Mouse (Mus musculus) kidney, embryonic 14.5 days (tissue): ENCODE measurements around the gene Neurl1b. TPM values are rescaled to one million over a fixed set of nuclear protein-coding genes. Genes with fewer than 3 reads are reported as not detected.

Experiments
- ATAC-seq: fragments of 200-750 bp; cut with Nextera tagmentation; 2 replicates; pipeline ENCODE4 v1.8.0; 2017; ENCODE audit warnings: moderate number of reproducible peaks, mild to moderate bottlenecking, moderate TSS enrichment, moderate library complexity; ENCODE audit not compliant: low FRiP score, low TSS enrichment
- H3K27ac ChIP-seq: fragments of 300-500 bp; sonication (generic); 2 replicates; pipeline ENCODE4 v1.5.1; 2014; ENCODE audit warnings: low read depth, mild to moderate bottlenecking, low read length, moderate library complexity, mixed read lengths
- H3K27me3 ChIP-seq: fragments of 300-500 bp; sonication (generic); 2 replicates; pipeline ENCODE4 v1.6.1; 2014; ENCODE audit warnings: mild to moderate bottlenecking, low read length; ENCODE audit not compliant: control insufficient read depth, insufficient read depth
- H3K36me3 ChIP-seq: fragments of 300-500 bp; sonication (generic); 2 replicates; pipeline ENCODE4 v1.6.1; 2014; ENCODE audit warnings: low read length, mixed read lengths; ENCODE audit not compliant: control insufficient read depth, insufficient read depth
- H3K4me1 ChIP-seq: fragments of 300-500 bp; sonication (generic); 2 replicates; pipeline ENCODE4 v1.6.1; 2014; ENCODE audit warnings: low read length, mixed read lengths; ENCODE audit not compliant: control insufficient read depth, insufficient read depth
- H3K4me2 ChIP-seq: fragments of 300-500 bp; sonication (generic); replicated peaks from 2 replicates; pipeline ENCODE4 v1.6.1; 2014; ENCODE audit warnings: low read depth, mild to moderate bottlenecking, low read length
- H3K4me3 ChIP-seq: fragments of 300-500 bp; sonication (generic); 2 replicates; pipeline ENCODE4 v1.5.1; 2014; ENCODE audit warnings: mild to moderate bottlenecking, low read length
- H3K9ac ChIP-seq: fragments of 300-500 bp; sonication (generic); 2 replicates; pipeline ENCODE4 v1.6.1; 2014; ENCODE audit warnings: low read depth, mild to moderate bottlenecking, low read length, moderate library complexity
- H3K9me3 ChIP-seq: fragments of 300-500 bp; sonication (generic); 2 replicates; pipeline ENCODE4 v1.6.1; 2016; ENCODE audit warnings: low read length; ENCODE audit not compliant: control insufficient read depth
- WGBS: fragments of 180-500 bp; shearing (Covaris S2); extraction: QIAGEN DNeasy Blood & Tissue Kit; methylation state at CpG from one replicate; pipeline ENCODE4 v1.1.7; 2014; 5-methylcytosine and 5-hydroxymethylcytosine counted together
- polyA plus RNA-seq: library from polyadenylated mRNA; unstranded; fragments of >200 nt; fragmentation: Nextera tagmentation; extraction: Ambion mirVana; gene quantifications from 2 replicates; pipeline ENCODE4 v1.2.1, GENCODE M21; 2014

Gene Neurl1b
- polyA plus RNA-seq, 1 experiment from 2014 or later = 1.6 TPM

DNA sequence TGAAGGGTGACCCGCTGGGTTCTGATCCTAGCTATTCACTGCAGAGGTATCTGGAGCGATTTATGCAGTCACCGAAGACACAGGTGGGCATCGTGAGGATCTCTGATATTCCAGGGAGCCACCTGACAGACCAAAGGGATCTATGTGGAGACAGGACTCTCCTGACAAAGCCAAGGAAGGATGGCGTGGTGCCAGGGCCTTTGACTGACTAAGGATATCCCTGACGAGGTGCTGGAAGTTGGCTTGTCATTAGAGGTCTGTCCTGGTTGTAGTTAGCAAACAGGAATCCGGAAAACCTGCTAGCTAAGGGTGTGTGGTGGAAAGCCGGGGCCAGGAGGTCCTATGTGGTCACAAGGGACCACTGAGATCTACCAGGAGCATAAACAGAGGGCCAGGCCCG, 25.4 kb upstream of the Neurl1b start:
- 82% methylated on average over 9 of the region's 9 CpGs for WGBS

DNA sequence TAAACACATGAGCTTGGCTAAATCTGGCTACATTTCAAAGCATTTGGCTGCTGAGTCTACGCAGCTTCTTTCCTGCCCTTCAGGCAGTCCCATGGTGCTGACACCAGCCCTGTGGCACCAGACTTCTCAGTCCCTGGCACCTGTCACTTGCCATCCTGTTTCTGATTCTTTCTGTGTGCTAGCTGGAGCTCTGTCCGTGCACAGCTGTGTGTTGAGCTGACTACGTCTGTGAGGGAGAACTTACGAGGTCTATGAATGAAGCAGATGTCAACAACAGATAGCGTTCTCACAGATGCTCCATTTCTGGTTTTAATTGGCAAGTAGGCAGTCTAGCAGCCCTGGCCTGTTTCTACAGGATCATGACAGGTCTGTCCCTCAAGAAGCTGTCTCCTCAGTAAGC, 24.0 kb upstream of the Neurl1b start:
- no peaks in the 10 kb centered on the region for H3K4me1 ChIP-seq
- no peak overlapping the region for H3K4me2 ChIP-seq
- no peak overlapping the region for H3K9ac ChIP-seq
- no peak for ATAC-seq
- H3K4me3 ChIP-seq = no peak overlapping the region
- H3K27ac ChIP-seq = no peak overlapping the region
- 79% methylated on average over 5 of the region's 5 CpGs for WGBS
- H3K9me3 ChIP-seq = no peaks in the 10 kb centered on the region
- H3K36me3 ChIP-seq = no peaks in the 10 kb centered on the region
- H3K27me3 ChIP-seq = no peaks in the 10 kb centered on the region

More for the DNA sequence above, 25.4 kb upstream of the Neurl1b start:
- no peak for ATAC-seq
- H3K4me1 ChIP-seq = no peaks in the 10 kb centered on the region
- no peaks in the 10 kb centered on the region for H3K36me3 ChIP-seq
- H3K4me3 ChIP-seq = no peak overlapping the region
- H3K9ac ChIP-seq = no peak overlapping the region
- H3K27me3 ChIP-seq = no peaks in the 10 kb centered on the region
- no peak overlapping the region for H3K27ac ChIP-seq
- H3K4me2 ChIP-seq = no peak overlapping the region
- no peaks in the 10 kb centered on the region for H3K9me3 ChIP-seq

DNA sequence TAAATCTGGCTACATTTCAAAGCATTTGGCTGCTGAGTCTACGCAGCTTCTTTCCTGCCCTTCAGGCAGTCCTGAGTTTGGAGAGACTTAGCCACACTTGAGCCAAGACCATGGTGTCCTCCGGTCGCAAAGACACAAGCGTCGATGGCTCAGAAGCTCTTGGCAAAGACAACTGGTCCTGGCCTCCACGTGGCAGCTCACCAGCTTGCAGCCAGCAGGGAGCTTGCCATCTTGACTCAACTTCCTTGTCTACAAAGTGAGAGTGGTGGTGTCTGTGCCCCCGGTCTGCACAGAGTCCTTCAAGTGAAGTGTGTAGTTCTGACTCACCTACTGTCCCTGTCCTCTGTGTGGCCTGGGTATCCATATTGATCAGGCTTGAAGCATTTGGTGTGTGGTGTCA, 22.3 kb upstream of the Neurl1b start:
- Histone ChIP-seq H3K27me3 (no peaks in the 10 kb centered on the region), H3K27ac (no peak overlapping the region), H3K4me2 (no peak overlapping the region), H3K4me3 (no peak overlapping the region), H3K9me3 (no peaks in the 10 kb centered on the region), H3K9ac (no peak overlapping the region), H3K36me3 (no peaks in the 10 kb centered on the region), H3K4me1 (peaks cover 8% of the 10 kb centered on the region; the same call in 1 of the 2 replicates)
- ATAC-seq = no peak
- WGBS = 89% methylated on average over 7 of the region's 7 CpGs

DNA sequence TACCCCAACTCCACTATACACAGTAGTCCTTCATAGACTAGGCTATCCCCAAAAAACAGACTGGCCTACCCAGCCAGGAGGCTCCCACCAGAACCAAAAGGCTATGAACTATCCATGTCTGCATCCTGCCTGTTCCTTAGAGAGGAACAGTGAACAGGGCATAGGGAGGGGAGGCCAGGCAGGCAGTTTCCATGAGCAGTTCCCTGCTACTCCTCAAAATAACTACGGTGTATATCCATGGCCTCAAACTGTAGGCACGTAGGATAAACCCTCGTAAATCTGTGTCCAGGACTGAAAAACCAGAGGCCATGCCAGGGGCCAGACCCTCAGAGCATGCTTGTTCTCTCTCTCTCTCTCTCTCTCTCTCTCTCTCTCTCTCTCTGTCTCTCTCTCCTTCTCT, 17.9 kb upstream of the Neurl1b start:
- ATAC-seq = no peak
- H3K36me3 ChIP-seq = no peaks in the 10 kb centered on the region
- no peaks in the 10 kb centered on the region for H3K9me3 ChIP-seq
- no peak overlapping the region for H3K4me2 ChIP-seq
- H3K27ac ChIP-seq = peak overlapping the region; percentile 51; the same call in 1 of the 2 replicates
- 22% methylated on average over 3 of the region's 3 CpGs for WGBS
- H3K4me3 ChIP-seq = no peak overlapping the region
- H3K27me3 ChIP-seq = no peaks in the 10 kb centered on the region
- H3K4me1 ChIP-seq = peaks cover 14% of the 10 kb centered on the region
- H3K9ac ChIP-seq = 0 out of 2 replicates have a peak overlapping the region, but pooled peaks have one; percentile 8

- Histone ChIP-seq H3K9ac (no peak overlapping the region), H3K27me3 (no peaks in the 10 kb centered on the region), H3K4me1 (peaks cover 14% of the 10 kb centered on the region), H3K4me3 (no peak overlapping the region), H3K27ac (peak overlapping the region; percentile 51; the same call in 1 of the 2 replicates), H3K4me2 (no peak overlapping the region), H3K36me3 (no peaks in the 10 kb centered on the region), H3K9me3 (no peaks in the 10 kb centered on the region)
- WGBS = 10% methylated on average over 6 of the region's 6 CpGs
- peak; percentile 84 for ATAC-seq
These were observed 17.3 kb upstream of the Neurl1b start for GRCm38 (mm10) chr17:26397339-26397738.

DNA sequence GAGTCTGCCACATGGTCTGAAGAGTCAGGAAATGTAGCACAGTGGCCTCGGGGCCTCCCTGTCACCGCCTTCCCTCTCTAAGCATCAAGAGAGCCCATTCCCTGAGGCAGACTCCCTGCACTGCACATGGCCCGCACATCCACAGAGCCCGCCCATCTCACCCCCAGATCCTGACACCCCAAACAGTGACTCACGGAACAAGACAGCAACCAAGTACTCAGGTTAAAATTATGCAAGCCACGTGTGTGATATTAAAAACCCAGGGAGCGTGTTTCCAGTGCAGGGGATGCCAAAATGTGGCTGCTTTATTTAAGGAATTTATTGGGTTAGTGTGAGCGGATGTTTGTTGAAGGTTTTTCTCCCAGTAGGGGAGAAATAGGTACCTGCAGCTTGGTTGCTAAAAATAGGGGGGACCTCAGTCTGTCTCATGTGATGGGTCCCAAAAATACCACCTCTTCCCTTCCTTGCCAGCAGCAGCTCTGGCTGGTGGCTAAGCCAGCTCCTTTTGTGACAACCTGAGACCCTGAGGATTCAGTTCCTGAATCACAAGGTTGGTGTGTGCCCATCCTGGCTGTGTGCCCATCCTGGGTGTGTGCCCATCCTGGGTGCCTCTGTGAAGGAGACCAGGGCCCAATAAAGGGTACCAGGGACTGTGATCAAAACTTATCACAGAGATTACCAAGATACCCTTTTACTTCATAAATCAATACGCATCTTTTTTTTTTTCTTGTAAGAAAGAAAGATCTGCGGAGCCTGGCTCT, 9.1 kb upstream of the Neurl1b start:
- Histone ChIP-seq H3K9me3 (no peaks in the 10 kb centered on the region), H3K4me1 (no peaks in the 10 kb centered on the region), H3K27me3 (no peaks in the 10 kb centered on the region), H3K9ac (no peak overlapping the region), H3K4me3 (no peak overlapping the region), H3K4me2 (no peak overlapping the region), H3K36me3 (no peaks in the 10 kb centered on the region), H3K27ac (no peak overlapping the region)
- no peak for ATAC-seq
- 73% methylated on average over 10 of the region's 10 CpGs for WGBS

DNA sequence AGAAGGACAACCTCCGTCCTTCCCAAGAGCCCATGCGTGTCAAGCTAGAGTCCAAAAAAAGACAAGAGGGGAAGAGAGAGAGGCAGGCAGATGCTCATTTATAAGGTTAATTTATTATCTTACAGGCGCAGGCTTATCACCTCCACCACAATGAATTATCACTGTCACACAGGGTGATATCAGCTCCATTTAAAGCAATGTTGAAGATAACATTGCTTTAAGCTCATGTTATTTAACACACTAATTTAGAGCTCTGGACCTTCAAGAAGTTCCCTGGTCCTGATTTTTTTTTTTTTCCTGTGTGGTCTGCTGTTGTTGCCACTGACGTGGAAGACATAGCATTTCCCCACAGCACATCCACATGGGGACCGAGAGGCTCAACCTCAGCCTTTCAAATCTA, 1.7 kb upstream of the Neurl1b start:
- WGBS = 76% methylated on average over 5 of the region's 5 CpGs
- no peak overlapping the region for H3K4me2 ChIP-seq

DNA sequence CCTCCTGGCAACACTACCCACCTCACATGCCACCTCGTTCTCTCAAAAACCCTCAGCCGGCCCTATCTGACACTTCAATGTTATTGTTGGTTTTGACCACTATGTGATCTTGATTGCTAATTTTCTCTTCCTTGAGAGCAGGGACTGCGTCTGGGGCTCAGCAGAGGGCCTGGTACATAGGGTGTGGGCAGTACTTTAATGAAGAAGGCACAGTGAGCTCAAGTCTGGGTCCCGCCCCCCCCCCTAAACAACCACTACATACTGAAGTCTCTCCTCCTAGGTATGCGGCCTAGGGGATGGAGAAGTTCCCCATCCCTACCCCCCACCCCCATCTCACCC, 476 bp upstream of the Neurl1b start:
- 6% methylated on average over 5 of the region's 5 CpGs for WGBS
- Histone ChIP-seq H3K4me1 (peaks cover 8% of the 10 kb centered on the region; the same call in 1 of the 2 replicates), H3K27me3 (peaks cover 8% of the 10 kb centered on the region), H3K4me2 (peak overlapping the region; percentile 88), H3K4me3 (peak overlapping the region; percentile 80), H3K9me3 (no peaks in the 10 kb centered on the region), H3K36me3 (no peaks in the 10 kb centered on the region), H3K9ac (peak overlapping the region; percentile 82; the same call in 1 of the 2 replicates), H3K27ac (no peak overlapping the region)
- ATAC-seq = 0 out of 2 replicates have a peak, but pooled peaks have one; percentile 11

More for the DNA sequence above, 1.7 kb upstream of the Neurl1b start:
- Histone ChIP-seq H3K4me1 (peaks cover 8% of the 10 kb centered on the region; the same call in 1 of the 2 replicates), H3K27me3 (peaks cover 8% of the 10 kb centered on the region), H3K27ac (no peak overlapping the region), H3K36me3 (no peaks in the 10 kb centered on the region), H3K9ac (no peak overlapping the region), H3K4me3 (no peak overlapping the region), H3K9me3 (no peaks in the 10 kb centered on the region)
- ATAC-seq = no peak

GRCm38 (mm10) chr17:26415355-26415865, 781 bp downstream of the Neurl1b start:
- no peak for ATAC-seq
- no peak overlapping the region for H3K27ac ChIP-seq

More at GRCm38 (mm10) chr17:26415355-26415865, 781 bp downstream of the Neurl1b start:
- Histone ChIP-seq H3K27me3 (peaks cover 8% of the 10 kb centered on the region), H3K4me3 (peak overlapping the region; percentile 80), H3K4me1 (peaks cover 8% of the 10 kb centered on the region; the same call in 1 of the 2 replicates), H3K36me3 (no peaks in the 10 kb centered on the region), H3K9ac (peak overlapping the region; percentile 82), H3K4me2 (peak overlapping the region; percentile 88), H3K9me3 (no peaks in the 10 kb centered on the region)
- WGBS = 2% methylated on average over 27 of the region's 27 CpGs
